Mouse (Mus musculus) liver (tissue): ENCODE data around the gene Dcaf11.

Experiments
- DNase-seq: peaks from one replicate; pipeline ENCODE4 v3.0.0-alpha.2; 2020; ENCODE audit warnings: mixed read lengths

The Dcaf11 gene

GRCm38 (mm10) chr14:55584702-55585565, 25.1 kb downstream of the Dcaf11 start, which contains the start of gene Emc9:
Gene Emc9, minus strand, starts transcription at chr14:55585302.
- peak; percentile 93 for DNase-seq

GRCm38 (mm10) chr14:55585566-55585960, 25.8 kb downstream of the Dcaf11 start:
- peak; percentile 72 for DNase-seq

- DNase-seq = peak; percentile 61
These were observed 26.3 kb downstream of the Dcaf11 start for GRCm38 (mm10) chr14:55586149-55586548.

GRCm38 (mm10) chr14:55589271-55589670, 29.5 kb downstream of the Dcaf11 start:
- DNase-seq = no peak

- no peak for DNase-seq
These were observed 30.1 kb downstream of the Dcaf11 start for GRCm38 (mm10) chr14:55589771-55590448.

- peak; percentile 95 for DNase-seq
These were observed 31.0 kb downstream of the Dcaf11 start, which contains the start of gene Psme2 for GRCm38 (mm10) chr14:55590748-55591330. Gene Psme2, minus strand, starts transcription at chr14:55591113.

GRCm38 (mm10) chr14:55591331-55591891, 31.6 kb downstream of the Dcaf11 start, which contains the start of gene Rnf31:
Gene Rnf31, plus strand, starts transcription at chr14:55591708.
- DNase-seq = peak; percentile 96

GRCm38 (mm10) chr14:55592226-55592625, 32.4 kb downstream of the Dcaf11 start:
- DNase-seq = no peak

- DNase-seq = no peak
These were observed 36.4 kb downstream of the Dcaf11 start for GRCm38 (mm10) chr14:55596036-55596690.

- no peak for DNase-seq
These were observed 39.0 kb downstream of the Dcaf11 start for GRCm38 (mm10) chr14:55598521-55599390.

- no peak for DNase-seq
These were observed 43.4 kb downstream of the Dcaf11 start, which contains the start of gene Irf9 for GRCm38 (mm10) chr14:55603271-55603632. Gene Irf9, plus strand, starts transcription at chr14:55603571.

GRCm38 (mm10) chr14:55603633-55604576, 44.1 kb downstream of the Dcaf11 start:
- peak; percentile 95 for DNase-seq

- no peak for DNase-seq
These were observed 45.0 kb downstream of the Dcaf11 start for GRCm38 (mm10) chr14:55604823-55605222.

- peak; percentile 61 for DNase-seq
These were observed 46.1 kb downstream of the Dcaf11 start for GRCm38 (mm10) chr14:55605743-55606459.

- DNase-seq = no peak
These were observed 48.5 kb downstream of the Dcaf11 start for GRCm38 (mm10) chr14:55608339-55608738.

- DNase-seq = no peak
These were observed 53.5 kb downstream of the Dcaf11 start for GRCm38 (mm10) chr14:55613346-55613745.

GRCm38 (mm10) chr14:55614565-55615178, 54.9 kb downstream of the Dcaf11 start:
- peak; percentile 61 for DNase-seq

- DNase-seq = no peak
These were observed 56.1 kb downstream of the Dcaf11 start for GRCm38 (mm10) chr14:55615876-55616275.

GRCm38 (mm10) chr14:55616844-55617243, 57.0 kb downstream of the Dcaf11 start:
- DNase-seq = no peak
